Mouse (Mus musculus) monocyte, adult 2 months (primary cell): ENCODE data around the gene Gm9040.
"Not testable (repeated sequence)": the region's sequence is repeated elsewhere in the genome, so short reads cannot be mapped to it uniquely, and the experiment has no call there.

ENCODE experiments used
- DNase-seq, 2 experiments: peaks; one replicate each; pipeline ENCODE4 v3.0.0; 2022; ENCODE audit warnings: low spot score in 2 of 2, low read depth in 1 of 2

The Gm9040 gene

GRCm38 (mm10) chr10:118326869-118327268 is at the start of gene Gm9040:
Gm9040 (minus strand) TSS chr10:118326969.
- DNase-seq = not testable (repeated sequence)

- peak; percentile 42 to 71 for DNase-seq
Observed at GRCm38 (mm10) chr10:118370443-118370842, 43.7 kb upstream of the Gm9040 start.

GRCm38 (mm10) chr10:118369518-118369917 is 42.7 kb upstream of the Gm9040 start:
- DNase-seq = no peak

GRCm38 (mm10) chr10:118354005-118354404 is 27.2 kb upstream of the Gm9040 start, which contains the start of gene Gm9049:
Gm9049 (minus strand) TSS chr10:118354105.
- DNase-seq = not testable (repeated sequence)

GRCm38 (mm10) chr10:118348579-118348978 is 21.8 kb upstream of the Gm9040 start, which contains the start of gene Gm9048:
Gm9048 (minus strand) TSS chr10:118348679.
- DNase-seq = not testable (repeated sequence)

GRCm38 (mm10) chr10:118343155-118343554 is 16.4 kb upstream of the Gm9040 start, which contains the start of gene Gm9046:
Gm9046 (minus strand) TSS chr10:118343255.
- DNase-seq = not testable (repeated sequence)

GRCm38 (mm10) chr10:118337731-118338130 is 11.0 kb upstream of the Gm9040 start, which contains the start of gene Gm9045:
Gm9045 (minus strand) TSS chr10:118337831.
- DNase-seq = not testable (repeated sequence)

GRCm38 (mm10) chr10:118332308-118332707 is 5.5 kb upstream of the Gm9040 start, which contains the start of gene Gm9044:
Gm9044 (minus strand) TSS chr10:118332408.
- DNase-seq = not testable (repeated sequence)

GRCm38 (mm10) chr10:118319024-118319423 is 7.7 kb downstream of the Gm9040 start:
- no peak for DNase-seq

- DNase-seq = not testable (repeated sequence)
Observed at GRCm38 (mm10) chr10:118302133-118302532, 24.6 kb downstream of the Gm9040 start.

GRCm38 (mm10) chr10:118294938-118295337 is 31.8 kb downstream of the Gm9040 start, which contains the start of gene Iltifb:
Iltifb (minus strand) TSS chr10:118295038.
- DNase-seq = no peak

GRCm38 (mm10) chr10:118283016-118283415 is 43.8 kb downstream of the Gm9040 start:
- not testable (repeated sequence) for DNase-seq

- not testable (repeated sequence) for DNase-seq
Observed at GRCm38 (mm10) chr10:118282565-118282964, 44.2 kb downstream of the Gm9040 start.

GRCm38 (mm10) chr10:118278069-118278468 is 48.7 kb downstream of the Gm9040 start:
- not testable (repeated sequence) for DNase-seq
